Mouse (Mus musculus): ENCODE measurements at regions not wholly inside any gene's neighbourhood (a gene's known extent, or its start where the extent isn't known, plus 50 kb on each side); places are given as distances from the start of the nearest gene placed in this dataset.

DNA sequence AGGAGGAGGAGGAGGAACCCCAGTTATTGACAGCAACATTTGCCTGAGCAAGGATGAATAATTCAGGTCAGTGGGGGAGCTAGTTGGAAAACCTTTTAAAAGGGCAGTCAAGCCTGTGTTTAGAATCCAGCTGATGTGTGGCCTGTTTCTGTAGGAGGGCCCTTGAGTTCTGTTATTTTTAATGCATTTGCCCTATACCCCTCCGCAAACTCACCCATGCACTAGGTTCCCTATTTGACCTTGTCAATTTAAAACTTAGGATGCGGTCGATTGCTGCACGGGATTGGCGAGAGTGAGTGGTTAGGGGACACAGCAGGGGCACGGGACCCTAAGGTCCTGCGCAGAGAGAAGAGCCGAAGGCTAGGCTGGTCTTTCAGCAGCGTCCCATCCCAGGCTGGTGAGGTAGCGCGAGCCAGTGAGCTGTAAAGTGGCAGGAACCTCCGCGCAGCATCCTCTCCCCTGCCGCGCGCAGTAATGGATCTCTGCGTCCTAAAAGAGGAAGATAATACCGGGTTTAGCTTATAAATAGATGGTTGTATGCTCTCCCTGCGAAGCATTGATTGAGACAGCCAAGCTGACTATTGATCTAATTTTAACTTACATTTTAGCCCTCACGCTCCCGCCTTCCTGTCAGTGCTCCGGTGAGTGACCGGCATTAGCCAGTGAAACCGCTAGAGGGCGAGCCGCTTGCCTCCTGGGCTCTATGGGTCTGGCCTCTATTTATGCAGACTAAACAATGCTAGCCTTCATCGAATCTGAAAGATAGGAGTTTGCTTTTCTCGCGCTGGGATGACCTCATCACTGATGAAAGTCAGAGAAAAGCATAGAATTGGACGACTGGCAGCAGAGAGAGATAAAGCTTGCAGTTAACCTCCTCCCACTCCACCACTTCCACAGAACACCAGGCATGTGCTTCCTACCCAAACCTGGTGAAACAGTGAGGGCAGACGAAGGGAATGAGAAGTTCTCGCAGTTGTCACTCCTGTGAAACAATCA is 245.5 kb downstream of the Cd47 start:
- H3K27me3 ChIP-seq (replicated peaks) = no peaks in the 10 kb centered on the region
- H3K4me3 ChIP-seq = peak overlapping the region; percentile 49
- H3K27ac ChIP-seq (replicated peaks) = no peak overlapping the region
- no peaks in the 10 kb centered on the region for H3K9me3 ChIP-seq
- H3K9ac ChIP-seq = peak overlapping the region; percentile 61
- 10% methylated on average over 32 of the region's 32 CpGs for WGBS
- H3K4me2 ChIP-seq = peak overlapping the region; percentile 74
- no peak for ATAC-seq (ENCODE audit: extremely low read depth, insufficient number of reproducible peaks, low FRiP score, low TSS enrichment)
- 0 out of 2 replicates have a peak, but pooled peaks cover 8% of the 10 kb centered on the region for H3K4me1 ChIP-seq
- H3K36me3 ChIP-seq = no peaks in the 10 kb centered on the region

DNA sequence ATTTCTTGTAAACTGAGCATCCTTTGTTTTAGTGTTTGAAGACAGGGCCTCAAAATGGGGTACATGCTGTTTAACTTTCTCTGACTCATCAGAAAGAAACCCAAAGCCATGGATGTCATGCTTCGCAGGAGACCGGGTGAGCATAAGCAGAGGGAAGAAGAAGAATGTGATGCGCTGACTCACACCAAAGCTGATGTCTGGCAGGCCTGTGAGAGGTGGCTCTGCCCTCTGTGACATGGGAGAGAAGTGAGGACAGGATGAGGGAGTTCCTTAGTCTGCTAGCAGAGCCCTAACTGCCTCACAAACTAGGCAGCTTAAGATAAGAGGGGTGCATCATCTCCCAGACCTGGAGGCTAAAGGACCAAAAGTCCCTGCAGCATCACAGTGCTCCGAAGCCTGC is 263.2 kb downstream of the Cd47 start:
- Histone ChIP-seq H3K36me3 (no peaks in the 10 kb centered on the region), H3K27me3 (replicated peaks) (no peaks in the 10 kb centered on the region), H3K4me2 (no peak overlapping the region), H3K9ac (no peak overlapping the region), H3K4me1 (no peaks in the 10 kb centered on the region), H3K4me3 (no peak overlapping the region), H3K9me3 (peaks cover 3% of the 10 kb centered on the region; the same call in 1 of the 2 replicates), H3K27ac (replicated peaks) (no peak overlapping the region)
- 50% methylated on average over 4 of the region's 4 CpGs for WGBS
- ATAC-seq (ENCODE audit: extremely low read depth, insufficient number of reproducible peaks, low FRiP score, low TSS enrichment) = no peak

DNA sequence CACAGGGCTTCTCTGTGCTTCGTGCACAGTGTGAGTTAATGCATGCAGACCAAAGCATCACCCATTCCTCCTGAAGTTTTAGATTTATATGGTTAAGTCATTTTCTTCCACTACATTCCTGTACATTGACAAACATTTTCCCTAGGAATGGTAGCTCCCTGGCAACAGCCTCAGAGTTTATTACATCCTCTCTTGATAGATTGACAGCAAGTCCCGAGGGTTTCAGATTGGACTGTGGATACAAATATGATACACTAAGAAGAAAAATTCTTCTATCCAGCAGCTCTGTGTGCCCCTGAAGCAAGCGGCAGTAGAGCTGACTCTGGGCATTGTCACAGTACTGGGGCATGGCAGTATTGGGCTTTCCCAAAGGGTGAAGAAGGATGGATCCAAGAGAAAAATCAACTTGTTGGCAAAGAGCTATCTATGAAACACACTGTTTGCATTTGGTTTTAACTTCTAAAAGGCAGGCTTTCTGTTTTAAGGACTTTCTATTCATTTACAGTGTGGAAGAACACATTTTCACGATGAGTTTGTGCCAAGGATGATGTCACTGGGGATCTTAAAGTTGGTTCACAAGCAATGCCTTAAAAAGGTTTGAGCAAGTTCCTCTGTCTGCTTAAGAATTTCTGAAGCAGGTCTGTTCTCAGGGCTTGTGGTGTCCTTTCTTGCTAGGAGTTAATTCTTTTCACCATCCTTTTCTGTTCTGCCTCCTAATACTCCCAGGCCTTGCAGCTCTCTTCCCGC is 265.2 kb downstream of the Cd47 start:
- WGBS = 71% methylated on average over 5 of the region's 5 CpGs
- H3K27ac ChIP-seq (replicated peaks) = 0 out of 2 replicates have a peak overlapping the region, but pooled peaks have one; percentile 10
- ATAC-seq (ENCODE audit: extremely low read depth, insufficient number of reproducible peaks, low FRiP score, low TSS enrichment) = no peak
- no peaks in the 10 kb centered on the region for H3K4me1 ChIP-seq
- H3K4me3 ChIP-seq = no peak overlapping the region
- H3K36me3 ChIP-seq = no peaks in the 10 kb centered on the region
- H3K27me3 ChIP-seq (replicated peaks) = no peaks in the 10 kb centered on the region
- peaks cover 3% of the 10 kb centered on the region; the same call in 1 of the 2 replicates for H3K9me3 ChIP-seq
- no peak overlapping the region for H3K4me2 ChIP-seq
- no peak overlapping the region for H3K9ac ChIP-seq

DNA sequence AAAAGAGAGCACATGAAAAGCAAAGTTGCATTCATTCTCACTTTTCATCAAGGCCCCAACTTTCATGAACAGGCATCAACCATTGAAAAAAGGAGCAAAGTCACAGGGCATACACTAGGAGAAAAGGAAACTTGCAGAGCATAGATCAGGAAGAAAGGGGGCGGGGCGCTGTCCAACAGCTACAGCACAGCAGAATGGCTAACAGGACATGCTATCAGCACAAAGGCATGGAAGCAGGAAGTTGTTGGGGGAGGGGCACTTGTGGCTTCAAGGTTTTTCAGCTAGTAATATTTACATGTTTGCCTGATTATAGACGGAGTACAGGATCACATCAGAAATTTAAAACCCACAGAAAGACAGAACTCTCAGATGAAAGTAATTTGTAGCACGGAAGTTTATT is 268.7 kb downstream of the Cd47 start:
- Histone ChIP-seq H3K27ac (replicated peaks) (no peak overlapping the region), H3K4me2 (no peak overlapping the region), H3K9me3 (peaks cover 3% of the 10 kb centered on the region; the same call in 1 of the 2 replicates), H3K36me3 (no peaks in the 10 kb centered on the region), H3K27me3 (replicated peaks) (no peaks in the 10 kb centered on the region), H3K9ac (no peak overlapping the region), H3K4me3 (no peak overlapping the region), H3K4me1 (no peaks in the 10 kb centered on the region)
- ATAC-seq (ENCODE audit: extremely low read depth, insufficient number of reproducible peaks, low FRiP score, low TSS enrichment) = no peak
- 52% methylated on average over 4 of the region's 4 CpGs for WGBS

DNA sequence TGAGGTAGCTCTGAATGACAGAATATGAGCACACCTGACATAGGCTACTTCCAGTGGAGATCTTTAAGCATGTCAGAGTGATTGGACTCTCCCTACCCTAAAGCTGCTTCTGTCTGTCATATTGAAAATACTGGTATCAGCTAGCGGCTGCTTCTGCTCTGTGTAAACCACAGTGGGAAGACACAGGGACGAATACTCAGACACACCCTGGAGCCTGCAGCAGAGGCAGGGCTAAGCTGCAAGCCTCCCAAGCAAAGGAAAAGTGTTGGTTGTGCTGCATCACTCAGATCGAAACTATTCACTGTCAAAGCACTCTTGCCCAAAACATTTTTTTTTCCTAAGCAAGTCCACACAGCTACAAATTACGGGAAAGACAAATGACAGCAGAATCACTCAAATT is 270.4 kb downstream of the Cd47 start:
- H3K4me1 ChIP-seq = no peaks in the 10 kb centered on the region
- H3K36me3 ChIP-seq = no peaks in the 10 kb centered on the region
- H3K4me3 ChIP-seq = no peak overlapping the region
- no peak overlapping the region for H3K4me2 ChIP-seq
- no peak overlapping the region for H3K27ac ChIP-seq (replicated peaks)
- 56% methylated on average over 4 of the region's 4 CpGs for WGBS
- peaks cover 3% of the 10 kb centered on the region; the same call in 1 of the 2 replicates for H3K9me3 ChIP-seq
- ATAC-seq (ENCODE audit: extremely low read depth, insufficient number of reproducible peaks, low FRiP score, low TSS enrichment) = no peak
- no peaks in the 10 kb centered on the region for H3K27me3 ChIP-seq (replicated peaks)
- H3K9ac ChIP-seq = no peak overlapping the region

DNA sequence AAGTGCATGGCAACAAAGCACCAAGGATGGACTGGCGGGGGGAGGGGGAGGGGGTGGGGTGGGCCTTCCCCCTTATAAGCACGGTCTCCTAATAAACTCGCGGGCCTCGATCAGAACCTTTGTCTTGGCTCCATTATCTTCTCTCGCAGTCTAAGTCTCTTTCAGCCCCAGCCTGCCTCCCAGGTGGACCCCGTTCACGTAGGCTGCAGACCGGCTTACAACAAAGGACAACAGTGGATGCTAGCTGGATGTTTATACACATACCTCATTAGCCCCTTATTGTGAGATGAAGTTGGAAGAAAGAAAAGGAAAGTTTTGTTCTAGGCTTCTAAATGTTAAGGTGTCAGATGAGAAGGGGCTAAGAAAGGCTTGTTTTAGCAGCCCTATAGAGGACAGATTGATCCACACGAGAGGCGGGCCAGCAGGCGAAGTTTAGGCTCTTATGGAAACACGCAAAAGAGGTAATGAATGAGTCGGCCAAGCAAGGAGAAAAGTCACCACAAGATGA is 272.6 kb downstream of the Cd47 start:
- no peaks in the 10 kb centered on the region for H3K27me3 ChIP-seq (replicated peaks)
- no peak overlapping the region for H3K9ac ChIP-seq
- no peaks in the 10 kb centered on the region for H3K36me3 ChIP-seq
- ATAC-seq (ENCODE audit: extremely low read depth, insufficient number of reproducible peaks, low FRiP score, low TSS enrichment) = no peak
- H3K4me2 ChIP-seq = no peak overlapping the region
- H3K27ac ChIP-seq (replicated peaks) = no peak overlapping the region
- H3K9me3 ChIP-seq = peaks cover 3% of the 10 kb centered on the region; the same call in 1 of the 2 replicates
- 55% methylated on average over 14 of the region's 14 CpGs for WGBS
- no peak overlapping the region for H3K4me3 ChIP-seq
- H3K4me1 ChIP-seq = no peaks in the 10 kb centered on the region

DNA sequence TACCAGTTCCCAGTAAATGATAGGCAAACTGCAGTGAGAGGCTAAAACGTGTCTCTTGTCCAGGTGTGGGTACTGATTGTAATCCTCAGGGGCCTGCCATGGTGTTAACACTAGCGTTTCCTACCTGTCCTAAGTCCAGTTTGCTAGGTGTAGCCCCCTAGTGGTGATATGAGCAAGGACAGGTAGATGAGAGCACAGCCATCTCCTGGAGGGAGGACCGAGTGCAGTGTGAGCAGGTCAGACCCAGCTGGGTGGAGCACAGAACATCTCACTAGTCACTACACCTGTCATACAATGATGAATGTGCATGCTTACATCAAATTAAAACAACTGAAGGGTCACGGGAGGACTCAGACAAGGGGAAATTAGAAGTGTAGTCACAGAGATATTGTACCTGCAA is 273.6 kb downstream of the Cd47 start:
- H3K4me3 ChIP-seq = no peak overlapping the region
- no peak for ATAC-seq (ENCODE audit: extremely low read depth, insufficient number of reproducible peaks, low FRiP score, low TSS enrichment)
- H3K9me3 ChIP-seq = no peaks in the 10 kb centered on the region

DNA sequence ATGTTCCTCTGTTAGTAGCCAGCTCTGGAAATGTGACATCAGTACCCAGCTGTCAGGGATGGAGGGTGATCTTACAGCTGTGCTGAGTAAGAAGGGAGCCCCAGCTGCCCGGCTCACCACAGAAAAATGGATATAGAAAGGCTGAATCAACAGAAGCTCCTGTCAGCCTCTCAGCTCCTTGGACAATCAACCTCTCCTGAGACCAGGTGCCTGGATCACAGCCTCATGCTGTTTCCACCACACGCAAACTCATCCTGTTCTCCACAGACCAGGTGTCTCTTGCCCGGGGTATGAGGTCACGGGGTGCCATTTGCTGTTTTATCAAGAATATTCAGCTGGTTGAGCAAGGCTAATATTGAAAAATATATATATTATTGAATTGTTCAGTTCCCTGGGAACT is 275.3 kb downstream of the Cd47 start:
- 81% methylated on average over 4 of the region's 4 CpGs for WGBS
- Histone ChIP-seq H3K9me3 (no peaks in the 10 kb centered on the region), H3K9ac (no peak overlapping the region), H3K4me2 (no peak overlapping the region), H3K4me1 (no peaks in the 10 kb centered on the region), H3K27ac (replicated peaks) (no peak overlapping the region), H3K27me3 (replicated peaks) (no peaks in the 10 kb centered on the region), H3K4me3 (no peak overlapping the region), H3K36me3 (no peaks in the 10 kb centered on the region)
- ATAC-seq (ENCODE audit: extremely low read depth, insufficient number of reproducible peaks, low FRiP score, low TSS enrichment) = no peak

More for the DNA sequence above, 273.6 kb downstream of the Cd47 start:
- 64% methylated on average over 4 of the region's 4 CpGs for WGBS
- Histone ChIP-seq H3K36me3 (no peaks in the 10 kb centered on the region), H3K9ac (no peak overlapping the region), H3K4me1 (no peaks in the 10 kb centered on the region), H3K27ac (replicated peaks) (no peak overlapping the region), H3K27me3 (replicated peaks) (no peaks in the 10 kb centered on the region), H3K4me2 (no peak overlapping the region)

DNA sequence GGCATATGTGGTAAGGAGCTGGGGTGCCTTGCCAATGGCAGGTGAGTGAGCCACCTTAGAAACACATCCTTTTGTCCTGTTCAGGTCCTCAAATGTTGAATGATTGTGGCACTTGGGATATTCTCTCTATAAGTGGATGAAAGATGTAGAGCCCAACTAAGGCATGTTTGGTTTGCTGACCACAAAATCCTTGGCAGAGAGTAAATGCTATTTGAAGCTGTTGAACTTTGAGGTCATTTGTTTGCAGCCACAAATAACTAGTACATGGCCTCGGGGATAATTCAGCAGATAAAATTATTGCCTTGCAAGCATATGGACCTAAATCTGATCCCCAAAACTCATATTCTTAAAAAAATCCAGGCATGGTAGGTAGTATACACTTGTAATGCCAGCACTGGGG is 281.2 kb downstream of the Cd47 start:
- Histone ChIP-seq H3K4me1 (no peaks in the 10 kb centered on the region), H3K9me3 (no peaks in the 10 kb centered on the region), H3K9ac (no peak overlapping the region), H3K4me3 (no peak overlapping the region), H3K36me3 (no peaks in the 10 kb centered on the region), H3K27me3 (replicated peaks) (no peaks in the 10 kb centered on the region), H3K27ac (replicated peaks) (no peak overlapping the region), H3K4me2 (no peak overlapping the region)
- 51% methylated on average over 1 of the region's 1 CpGs for WGBS
- no peak for ATAC-seq (ENCODE audit: extremely low read depth, insufficient number of reproducible peaks, low FRiP score, low TSS enrichment)

DNA sequence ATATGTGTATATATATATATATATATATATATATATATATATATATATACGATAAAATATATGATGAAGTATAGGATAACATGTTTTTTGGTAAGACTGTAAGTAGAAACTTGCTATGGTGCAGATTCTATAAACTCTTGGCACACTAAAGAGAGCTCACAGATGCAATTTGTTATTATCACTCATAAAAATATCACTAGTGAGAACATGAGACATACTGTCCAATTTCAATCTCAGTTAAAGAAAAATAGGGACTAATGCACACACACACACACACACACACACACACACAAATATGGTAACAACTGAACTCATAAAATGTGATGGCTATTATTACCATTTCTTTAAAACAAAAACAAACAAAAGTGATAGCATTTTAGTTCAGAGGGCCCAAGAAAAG is 292.0 kb downstream of the Cd47 start:
- ATAC-seq (ENCODE audit: extremely low read depth, insufficient number of reproducible peaks, low FRiP score, low TSS enrichment) = no peak

DNA sequence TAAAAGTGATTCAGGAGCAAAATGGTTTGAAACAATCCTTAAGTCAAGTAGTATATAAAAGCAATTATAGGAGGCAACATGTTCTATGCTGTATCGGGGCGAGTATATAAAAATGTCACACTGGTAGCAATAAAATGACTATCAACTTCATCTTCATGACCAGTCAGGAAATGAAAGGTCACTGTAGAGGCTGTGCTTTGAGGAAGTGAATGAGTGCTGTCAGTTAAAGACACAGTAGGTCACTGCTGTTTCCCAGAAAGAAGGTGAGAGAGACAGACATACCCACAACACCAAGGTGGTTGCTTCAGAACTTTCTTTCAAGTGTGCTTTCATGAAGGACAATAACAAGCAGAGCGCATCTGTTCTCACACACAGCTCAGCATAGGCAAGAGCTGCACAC is 292.4 kb downstream of the Cd47 start:
- Histone ChIP-seq H3K36me3 (no peaks in the 10 kb centered on the region), H3K9ac (no peak overlapping the region), H3K27ac (replicated peaks) (no peak overlapping the region), H3K4me3 (no peak overlapping the region), H3K27me3 (replicated peaks) (no peaks in the 10 kb centered on the region), H3K4me1 (no peaks in the 10 kb centered on the region), H3K4me2 (no peak overlapping the region), H3K9me3 (no peaks in the 10 kb centered on the region)
- ATAC-seq (ENCODE audit: extremely low read depth, insufficient number of reproducible peaks, low FRiP score, low TSS enrichment) = no peak
- WGBS = 83% methylated on average over 3 of the region's 3 CpGs

More for the DNA sequence above, 292.0 kb downstream of the Cd47 start:
- no peaks in the 10 kb centered on the region for H3K9me3 ChIP-seq
- no peak overlapping the region for H3K9ac ChIP-seq
- H3K36me3 ChIP-seq = no peaks in the 10 kb centered on the region
- no peak overlapping the region for H3K4me2 ChIP-seq
- H3K27ac ChIP-seq (replicated peaks) = no peak overlapping the region
- H3K4me3 ChIP-seq = no peak overlapping the region
- no peaks in the 10 kb centered on the region for H3K4me1 ChIP-seq
- no peaks in the 10 kb centered on the region for H3K27me3 ChIP-seq (replicated peaks)
- WGBS = 50% methylated on average over 1 of the region's 1 CpGs
